Mouse (Mus musculus): ENCODE measurements around the gene Gpa33.

DNA sequence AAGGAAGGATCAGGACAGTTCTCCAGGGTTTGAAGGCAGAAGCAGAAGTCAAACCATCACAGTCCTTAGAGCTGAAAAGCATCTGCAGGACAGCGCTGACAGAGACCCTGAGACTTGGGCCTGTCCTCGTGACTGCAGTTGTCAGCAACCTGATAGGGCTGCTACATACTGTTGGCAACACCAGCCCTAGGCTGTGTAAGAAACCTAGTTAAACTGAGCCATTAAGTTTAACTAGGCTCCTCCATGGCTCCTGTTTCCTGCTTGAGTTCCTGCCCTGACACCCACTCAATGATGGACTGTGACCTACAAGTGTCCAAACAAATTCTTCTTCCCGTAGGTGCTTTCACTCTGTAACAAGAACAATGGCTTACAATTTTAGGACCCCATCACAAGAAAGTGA, 75.1 kb downstream of the Gpa33 start:
- TF ChIP-seq EP300 (IDR thresholded peaks at IDR 0.05; ENCODE audit: insufficient read depth, low read depth, low read length) (no peak), CTCF (IDR thresholded peaks at IDR 0.05) (no peak), POLR2A (IDR thresholded peaks at IDR 0.05; ENCODE audit: insufficient read depth, low read depth, low read length) (no peak)
